Mouse (Mus musculus) right cerebral cortex, adult 2 months (tissue): ENCODE data around the gene 3110009E18Rik.

Experiments used
- DNase-seq, 2 experiments: peaks; one replicate each; pipeline ENCODE4 v3.0.0; 2021 to 2022; ENCODE audit warnings: low spot score in 2 of 2

Gene 3110009E18Rik

GRCm38 (mm10) chr1:120193586-120193985 is 72.6 kb downstream of the 3110009E18Rik start:
- no peak for DNase-seq

GRCm38 (mm10) chr1:120195947-120196346 is 75.0 kb downstream of the 3110009E18Rik start:
- DNase-seq = no peak

- DNase-seq = no peak
These were observed 75.7 kb downstream of the 3110009E18Rik start for GRCm38 (mm10) chr1:120196724-120197123.

GRCm38 (mm10) chr1:120197189-120197588 is 76.2 kb downstream of the 3110009E18Rik start:
- DNase-seq = peak; percentile 84 to 86

- no peak for DNase-seq
These were observed 77.2 kb downstream of the 3110009E18Rik start for GRCm38 (mm10) chr1:120198151-120198550.

- no peak for DNase-seq
These were observed 78.0 kb downstream of the 3110009E18Rik start for GRCm38 (mm10) chr1:120198942-120199341.

- DNase-seq = no peak
These were observed 81.6 kb downstream of the 3110009E18Rik start for GRCm38 (mm10) chr1:120202542-120202941.

- DNase-seq = no peak
These were observed 82.8 kb downstream of the 3110009E18Rik start for GRCm38 (mm10) chr1:120203836-120204235.

GRCm38 (mm10) chr1:120204834-120205233 is 83.8 kb downstream of the 3110009E18Rik start:
- DNase-seq = no peak

GRCm38 (mm10) chr1:120207568-120207967 is 86.6 kb downstream of the 3110009E18Rik start:
- DNase-seq = peak; percentile 38 to 50

GRCm38 (mm10) chr1:120208502-120209230 is 87.7 kb downstream of the 3110009E18Rik start:
- DNase-seq = no peak

- no peak for DNase-seq
These were observed 99.9 kb downstream of the 3110009E18Rik start for GRCm38 (mm10) chr1:120220841-120221240.

GRCm38 (mm10) chr1:120221285-120221684 is 100.3 kb downstream of the 3110009E18Rik start:
- DNase-seq = no peak

- no peak for DNase-seq
These were observed 102.6 kb downstream of the 3110009E18Rik start for GRCm38 (mm10) chr1:120223613-120224012.

GRCm38 (mm10) chr1:120229723-120230471 is 108.9 kb downstream of the 3110009E18Rik start:
- no peak for DNase-seq

- DNase-seq = peak; percentile 45 to 49
These were observed 110.3 kb downstream of the 3110009E18Rik start for GRCm38 (mm10) chr1:120231334-120231733.

GRCm38 (mm10) chr1:120232170-120232569 is 111.2 kb downstream of the 3110009E18Rik start:
- no peak for DNase-seq

- no peak for DNase-seq
These were observed 114.7 kb downstream of the 3110009E18Rik start for GRCm38 (mm10) chr1:120235631-120236215.

- DNase-seq = peak; percentile 15 to 19
These were observed 115.4 kb downstream of the 3110009E18Rik start for GRCm38 (mm10) chr1:120236424-120236823.

- DNase-seq = no peak
These were observed 116.1 kb downstream of the 3110009E18Rik start for GRCm38 (mm10) chr1:120237068-120237467.
